Mouse (Mus musculus): ENCODE measurements at regions not wholly inside any gene's neighbourhood (a gene's known extent, or its start where the extent isn't known, plus 50 kb on each side); places are given as distances from the start of the nearest gene placed in this dataset.

- Histone ChIP-seq H3K4me1 (ENCODE audit: control insufficient read depth, insufficient read depth, low read length) (peaks cover 17% of the 10 kb centered on the region), H3K4me3 (replicated peaks; ENCODE audit: extremely low read depth, low read depth, low read length) (no peak overlapping the region)
- WGBS, result 70% methylated on average over 3 of the region's 3 CpGs
- TF ChIP-seq POLR2A (IDR thresholded peaks at IDR 0.05; ENCODE audit: borderline replicate concordance, extremely low read depth, low read depth, low read length) (no peak), CTCF (IDR thresholded peaks at IDR 0.05; ENCODE audit: insufficient read depth, low read length) (no peak)
- DNase-seq, result no peak
Measured at GRCm38 (mm10) chr8:126538136-126538535, 55.6 kb downstream of the Irf2bp2 start.

GRCm38 (mm10) chr8:126536928-126537618 lies 56.7 kb downstream of the Irf2bp2 start:
- H3K4me1 ChIP-seq (ENCODE audit: control insufficient read depth, insufficient read depth, low read length), result peaks cover 19% of the 10 kb centered on the region
- no peak overlapping the region for H3K4me3 ChIP-seq (replicated peaks; ENCODE audit: extremely low read depth, low read depth, low read length)
- no peak for TF ChIP-seq POLR2A (IDR thresholded peaks at IDR 0.05; ENCODE audit: borderline replicate concordance, extremely low read depth, low read depth, low read length)
- TF ChIP-seq CTCF (IDR thresholded peaks at IDR 0.05; ENCODE audit: insufficient read depth, low read length), result no peak
- 10% methylated on average over 6 of the region's 6 CpGs for WGBS
- DNase-seq, result peak; percentile 40

- DNase-seq, result no peak
- Histone ChIP-seq H3K4me1 (ENCODE audit: control insufficient read depth, insufficient read depth, low read length) (peaks cover 19% of the 10 kb centered on the region), H3K4me3 (replicated peaks; ENCODE audit: extremely low read depth, low read depth, low read length) (no peak overlapping the region)
- TF ChIP-seq POLR2A (IDR thresholded peaks at IDR 0.05; ENCODE audit: borderline replicate concordance, extremely low read depth, low read depth, low read length) (no peak), CTCF (IDR thresholded peaks at IDR 0.05; ENCODE audit: insufficient read depth, low read length) (no peak)
- WGBS, result 53% methylated on average over 11 of the region's 11 CpGs
Measured at GRCm38 (mm10) chr8:126536132-126536927, 57.5 kb downstream of the Irf2bp2 start.

GRCm38 (mm10) chr8:126532284-126532974 lies 57.6 kb upstream of the Tarbp1 start:
- Histone ChIP-seq H3K4me1 (ENCODE audit: control insufficient read depth, insufficient read depth, low read length) (peaks cover 11% of the 10 kb centered on the region), H3K4me3 (replicated peaks; ENCODE audit: extremely low read depth, low read depth, low read length) (no peak overlapping the region)
- TF ChIP-seq CTCF (IDR thresholded peaks at IDR 0.05; ENCODE audit: insufficient read depth, low read length) (no peak), POLR2A (IDR thresholded peaks at IDR 0.05; ENCODE audit: borderline replicate concordance, extremely low read depth, low read depth, low read length) (no peak)
- DNase-seq, result no peak
- WGBS, result 39% methylated on average over 7 of the region's 7 CpGs

- TF ChIP-seq CTCF (IDR thresholded peaks at IDR 0.05; ENCODE audit: insufficient read depth, low read length) (no peak), POLR2A (IDR thresholded peaks at IDR 0.05; ENCODE audit: borderline replicate concordance, extremely low read depth, low read depth, low read length) (no peak)
- no peak overlapping the region for H3K4me3 ChIP-seq (replicated peaks; ENCODE audit: extremely low read depth, low read depth, low read length)
- DNase-seq, result no peak
- WGBS, result 69% methylated on average over 7 of the region's 7 CpGs
- peaks cover 9% of the 10 kb centered on the region for H3K4me1 ChIP-seq (ENCODE audit: control insufficient read depth, insufficient read depth, low read length)
Measured at GRCm38 (mm10) chr8:126531459-126531858, 56.6 kb upstream of the Tarbp1 start.

GRCm38 (mm10) chr8:126529409-126529808 lies 54.5 kb upstream of the Tarbp1 start:
- WGBS, result 73% methylated on average over 3 of the region's 3 CpGs
- peaks cover 23% of the 10 kb centered on the region for H3K4me1 ChIP-seq (ENCODE audit: control insufficient read depth, insufficient read depth, low read length)
- no peak for TF ChIP-seq CTCF (IDR thresholded peaks at IDR 0.05; ENCODE audit: insufficient read depth, low read length)
- no peak for TF ChIP-seq POLR2A (IDR thresholded peaks at IDR 0.05; ENCODE audit: borderline replicate concordance, extremely low read depth, low read depth, low read length)

GRCm38 (mm10) chr8:126528434-126529080 lies 53.7 kb upstream of the Tarbp1 start:
- DNase-seq, result no peak
- TF ChIP-seq POLR2A (IDR thresholded peaks at IDR 0.05; ENCODE audit: borderline replicate concordance, extremely low read depth, low read depth, low read length) (no peak), CTCF (IDR thresholded peaks at IDR 0.05; ENCODE audit: insufficient read depth, low read length) (no peak)
- Histone ChIP-seq H3K4me1 (ENCODE audit: control insufficient read depth, insufficient read depth, low read length) (peaks cover 29% of the 10 kb centered on the region), H3K4me3 (replicated peaks; ENCODE audit: extremely low read depth, low read depth, low read length) (no peak overlapping the region)
- 80% methylated on average over 9 of the region's 9 CpGs for WGBS

More at GRCm38 (mm10) chr8:126529409-126529808, 54.5 kb upstream of the Tarbp1 start:
- no peak for DNase-seq
- H3K4me3 ChIP-seq (replicated peaks; ENCODE audit: extremely low read depth, low read depth, low read length), result no peak overlapping the region

- Histone ChIP-seq H3K4me3 (replicated peaks; ENCODE audit: extremely low read depth, low read depth, low read length) (no peak overlapping the region), H3K4me1 (ENCODE audit: control insufficient read depth, insufficient read depth, low read length) (peaks cover 34% of the 10 kb centered on the region)
- TF ChIP-seq CTCF (IDR thresholded peaks at IDR 0.05; ENCODE audit: insufficient read depth, low read length) (no peak), POLR2A (IDR thresholded peaks at IDR 0.05; ENCODE audit: borderline replicate concordance, extremely low read depth, low read depth, low read length) (peak; percentile 28; the same call in 1 of the 2 replicates)
- peak; percentile 74 for DNase-seq
- 14% methylated on average over 14 of the region's 14 CpGs for WGBS
Measured at GRCm38 (mm10) chr8:126526864-126527571, 52.2 kb upstream of the Tarbp1 start.

Measured in lung, adult 2 months (tissue).